Mouse (Mus musculus) kidney, adult 2 months (tissue): ENCODE results near the gene Drg1.

ENCODE experiments used
- CTCF ChIP-seq: fragments of 200-500 bp; conservative IDR thresholded peaks from 2 replicates; pipeline ENCODE4 v1.5.1; 2011; ENCODE audit warnings: low read depth, mild to moderate bottlenecking, control low read depth, low read length, moderate library complexity, mixed read lengths; ENCODE audit not compliant: insufficient read depth, insufficient read length
- POLR2A ChIP-seq: fragments of 200-500 bp; IDR thresholded peaks from one replicate; pipeline ENCODE4 v1.6.1; 2011; ENCODE audit warnings: low read depth, low read length, control low read depth

GRCm38 (mm10) chr11:3307875-3308274 is 41.7 kb upstream of the Drg1 start:
- TF ChIP-seq CTCF (no peak), POLR2A (no peak)
